Mouse (Mus musculus) CD4-positive helper T cell, adult 2 months (primary cell): ENCODE measurements around the gene Slc41a3.

ENCODE experiments used
- DNase-seq: peaks from one replicate; pipeline ENCODE4 v3.0.0-alpha.2; 2012; ENCODE audit warnings: low read depth, missing footprints, low spot score

Gene Slc41a3

DNA sequence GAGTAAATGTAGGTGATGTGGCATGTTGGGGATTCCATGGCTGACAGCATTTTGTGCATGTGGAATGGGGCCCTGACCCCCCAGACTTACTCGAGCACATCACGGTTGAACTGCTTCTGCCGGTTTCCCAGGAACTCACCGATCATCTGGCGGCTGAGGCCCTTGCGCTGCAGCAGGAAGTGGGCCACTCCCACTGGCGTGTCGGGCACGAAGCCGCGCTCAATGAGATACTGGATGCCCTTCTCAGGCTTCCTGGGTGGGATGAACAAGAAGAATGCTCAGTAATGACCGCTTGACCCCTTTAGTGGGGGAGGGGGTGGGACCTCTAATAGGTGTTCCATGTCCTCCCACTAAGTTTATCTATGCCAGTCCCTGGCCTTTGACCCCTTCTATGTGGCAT lies 75.9 kb downstream of the Slc41a3 start:
- DNase-seq, result no peak

DNA sequence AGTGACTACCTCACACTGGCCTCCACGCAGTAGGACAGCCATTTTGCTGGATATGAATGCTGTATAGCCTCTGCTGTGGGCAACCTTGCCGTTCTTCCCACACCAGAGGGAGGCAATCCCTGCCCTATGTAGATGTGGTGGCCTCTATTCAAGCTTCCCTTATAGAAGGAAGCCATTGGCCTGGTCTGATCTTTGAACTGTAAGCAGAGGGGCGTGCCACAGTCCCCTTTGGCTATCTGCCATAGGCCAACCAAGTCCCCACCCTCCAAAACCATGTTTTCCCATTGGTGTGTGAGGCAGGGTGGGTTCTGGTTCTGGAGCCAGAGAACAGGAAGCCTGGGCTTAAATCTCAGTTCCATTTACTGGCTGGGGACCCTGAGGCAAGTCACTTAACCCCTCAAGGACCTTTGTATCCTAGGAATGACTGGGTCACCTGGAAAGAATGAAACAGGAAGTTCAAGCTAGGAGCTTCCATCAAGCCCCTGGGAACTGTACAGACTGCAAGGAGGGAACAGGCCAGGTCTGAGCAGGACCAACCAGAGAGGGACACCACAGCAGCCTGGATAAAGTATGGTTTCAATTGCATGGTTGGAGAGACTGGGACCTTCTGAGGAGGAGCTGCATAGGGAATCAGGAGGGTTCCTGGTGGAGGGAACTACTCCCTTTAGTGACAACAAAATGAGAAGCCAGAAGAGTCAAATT lies 79.5 kb downstream of the Slc41a3 start:
- no peak for DNase-seq

GRCm38 (mm10) chr6:90686812-90687211 lies 82.3 kb downstream of the Slc41a3 start:
- no peak for DNase-seq

- DNase-seq, result no peak
Observed at GRCm38 (mm10) chr6:90688003-90688402, 83.5 kb downstream of the Slc41a3 start.

GRCm38 (mm10) chr6:90688742-90689141 lies 84.2 kb downstream of the Slc41a3 start:
- no peak for DNase-seq

DNA sequence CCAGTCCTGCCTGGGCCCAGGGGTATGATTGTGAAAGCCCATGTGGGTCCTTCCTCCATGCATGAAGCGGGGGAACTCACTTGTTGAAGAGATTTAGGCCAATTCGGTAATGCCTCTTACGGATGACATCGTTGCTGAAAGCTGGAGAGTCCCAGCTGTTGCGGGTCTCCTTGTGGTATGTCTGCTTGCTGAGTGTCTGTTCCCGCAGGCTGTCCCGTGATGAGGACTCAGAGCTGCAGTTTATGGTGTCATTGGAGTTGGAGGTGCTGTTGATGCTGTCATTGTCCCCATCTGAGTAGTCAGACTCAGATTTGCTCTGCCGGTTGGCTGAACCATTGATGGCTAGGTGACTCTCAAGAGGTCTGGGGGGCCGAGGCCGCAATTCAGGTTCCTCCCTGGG lies 85.0 kb downstream of the Slc41a3 start:
- no peak for DNase-seq

- no peak for DNase-seq
Observed at GRCm38 (mm10) chr6:90691935-90692334, 87.4 kb downstream of the Slc41a3 start.

DNA sequence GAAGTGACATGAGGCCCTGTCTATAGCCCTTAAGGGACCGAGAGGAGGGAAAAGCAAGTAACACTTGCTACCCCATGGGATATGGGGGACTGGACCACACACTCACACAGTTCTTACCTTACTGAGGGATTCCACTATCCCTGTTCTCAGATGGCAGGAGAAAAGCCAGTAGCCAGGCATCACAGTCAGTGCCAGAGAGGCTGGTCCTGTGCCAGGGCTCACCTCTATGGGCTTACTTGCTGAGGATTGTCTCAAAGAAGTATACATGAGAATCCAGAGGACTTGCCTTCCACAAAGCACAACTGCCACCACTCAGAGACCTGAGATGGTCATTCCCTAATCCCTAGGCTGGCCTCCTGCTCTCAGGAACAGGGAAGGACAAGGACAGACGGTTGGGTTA lies 87.9 kb downstream of the Slc41a3 start:
- DNase-seq, result no peak

DNA sequence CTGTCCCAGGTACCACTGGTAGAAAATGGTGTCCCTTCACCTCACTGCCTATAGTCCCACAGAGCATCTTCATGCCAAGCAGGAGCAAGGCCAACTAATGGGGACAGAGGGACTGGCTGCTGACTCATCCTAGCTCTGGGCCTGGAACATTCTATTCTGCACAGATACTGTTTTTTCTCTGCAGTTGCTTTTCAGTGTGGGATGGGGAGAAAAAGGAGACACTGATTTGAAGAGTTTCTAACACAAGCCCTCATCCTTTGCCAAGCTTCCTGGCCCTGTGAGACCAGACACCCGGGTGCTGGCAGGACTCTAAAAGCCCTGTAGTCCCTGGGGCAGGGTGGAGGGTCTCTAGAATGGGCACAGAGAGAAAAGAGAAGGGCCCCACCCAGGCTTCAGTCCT lies 91.2 kb downstream of the Slc41a3 start:
- DNase-seq, result no peak
